Mouse (Mus musculus) forebrain, embryonic 16.5 days (tissue): Measurements from ENCODE around the gene Lpin1. TPM values are rescaled to one million over a fixed set of nuclear protein-coding genes. Genes with fewer than 3 reads are reported as not detected.
A peak's percentile ranks its signal among the peaks of the same experiment; 100 is the strongest.

Experiments
- ATAC-seq: fragments of 200-750 bp; cut with Nextera tagmentation; 2 replicates; pipeline ENCODE4 v1.8.0; 2017; ENCODE audit warnings: mild to moderate bottlenecking, moderate library complexity
- H3K27ac ChIP-seq: fragments of 300-500 bp; sonication (generic); 2 replicates; pipeline ENCODE4 v1.5.1; 2014; ENCODE audit warnings: low read length, control low read depth
- H3K27me3 ChIP-seq: fragments of 300-500 bp; sonication (generic); replicated peaks from 2 replicates; pipeline ENCODE4 v1.6.1; 2014; ENCODE audit warnings: low read length; ENCODE audit not compliant: control insufficient read depth, insufficient read depth
- H3K36me3 ChIP-seq: fragments of 300-500 bp; sonication (generic); 2 replicates; pipeline ENCODE4 v1.6.1; 2014; ENCODE audit not compliant: control insufficient read depth, insufficient read depth
- H3K4me1 ChIP-seq: fragments of 300-500 bp; sonication (generic); replicated peaks from 2 replicates; pipeline ENCODE4 v1.6.1; 2014; ENCODE audit warnings: low read length; ENCODE audit not compliant: control insufficient read depth, insufficient read depth
- H3K4me2 ChIP-seq: fragments of 300-500 bp; sonication (generic); 2 replicates; pipeline ENCODE4 v1.6.1; 2014; ENCODE audit warnings: mild to moderate bottlenecking, low read length, control low read depth
- H3K4me3 ChIP-seq: fragments of 300-500 bp; sonication (generic); replicated peaks from 2 replicates; pipeline ENCODE4 v1.5.1; 2014; ENCODE audit warnings: mild to moderate bottlenecking, low read length, control low read depth
- H3K9ac ChIP-seq: fragments of 300-500 bp; sonication (generic); replicated peaks from 2 replicates; pipeline ENCODE4 v1.6.1; 2014; ENCODE audit warnings: low read depth, low read length, control low read depth
- H3K9me3 ChIP-seq: fragments of 300-500 bp; sonication (generic); 2 replicates; pipeline ENCODE4 v1.6.1; 2016; ENCODE audit warnings: low read length; ENCODE audit not compliant: control insufficient read depth
- WGBS: fragments of 180-500 bp; shearing (Covaris S2); extraction: QIAGEN DNeasy Blood & Tissue Kit; methylation state at CpG from one replicate; pipeline ENCODE4 v1.1.7; 2014; 5-methylcytosine and 5-hydroxymethylcytosine counted together
- polyA plus RNA-seq: library from polyadenylated mRNA; unstranded; fragments of >200 nt; fragmentation: Nextera tagmentation; extraction: Ambion mirVana; gene quantifications from 2 replicates; pipeline ENCODE4 v1.2.1, GENCODE M21; 2015

Gene Lpin1
- polyA plus RNA-seq, 1 experiment from 2014 or later = 19.5 TPM

DNA sequence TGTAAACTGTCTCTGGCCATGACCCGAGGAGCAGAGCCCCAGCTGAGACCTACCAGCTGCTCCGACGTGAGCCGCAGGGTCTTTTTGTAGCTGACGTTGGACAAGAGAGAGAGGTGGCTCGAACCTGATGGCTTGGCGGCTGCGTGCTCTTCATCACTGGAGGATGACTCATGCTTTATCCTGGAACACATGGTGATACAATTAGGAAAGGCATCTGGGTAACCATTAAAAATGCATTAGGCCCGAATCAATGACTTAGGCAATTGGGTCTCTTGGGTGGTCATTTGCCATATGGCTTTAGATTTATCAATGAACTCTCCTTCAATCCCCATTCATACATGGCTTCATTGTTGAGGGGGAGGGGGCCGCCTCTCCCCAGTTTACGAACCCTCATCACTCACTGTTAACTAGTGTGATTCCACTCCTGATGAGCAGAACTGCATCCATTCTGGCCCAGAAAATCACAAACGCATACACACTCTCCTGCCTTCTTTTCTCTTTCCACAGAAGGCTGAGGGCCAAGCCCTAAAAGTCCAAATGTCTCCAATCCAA, 61.9 kb downstream of the Lpin1 start:
- Histone ChIP-seq H3K9ac (no peak overlapping the region), H3K4me3 (no peak overlapping the region), H3K36me3 (peaks cover 24% of the 10 kb centered on the region), H3K9me3 (no peaks in the 10 kb centered on the region), H3K27me3 (no peaks in the 10 kb centered on the region), H3K27ac (no peak overlapping the region), H3K4me1 (peaks cover 23% of the 10 kb centered on the region), H3K4me2 (no peak overlapping the region)
- ATAC-seq = no peak
- WGBS = 78% methylated on average over 12 of the region's 12 CpGs

DNA sequence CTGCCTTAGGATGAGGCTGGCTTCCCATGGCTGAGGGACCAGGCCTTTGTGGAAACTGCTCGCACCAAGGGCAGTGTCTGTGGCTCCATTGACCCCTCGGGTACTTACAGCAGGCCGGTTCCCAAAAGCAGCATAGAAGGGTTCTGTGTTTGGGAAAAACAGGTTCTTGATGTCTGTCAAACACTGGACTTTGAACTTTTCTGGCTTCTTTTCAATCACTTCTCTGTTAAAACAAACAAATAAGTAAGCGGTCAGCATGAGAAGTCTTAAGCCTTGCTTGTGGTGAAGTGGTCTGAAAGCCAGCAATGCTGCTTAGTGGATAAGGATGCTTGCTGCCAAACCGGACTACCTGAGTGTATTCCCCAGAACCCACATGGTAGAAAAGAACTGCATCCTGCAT, 69.2 kb downstream of the Lpin1 start:
- WGBS = 85% methylated on average over 5 of the region's 5 CpGs
- H3K36me3 ChIP-seq = peaks cover 27% of the 10 kb centered on the region

DNA sequence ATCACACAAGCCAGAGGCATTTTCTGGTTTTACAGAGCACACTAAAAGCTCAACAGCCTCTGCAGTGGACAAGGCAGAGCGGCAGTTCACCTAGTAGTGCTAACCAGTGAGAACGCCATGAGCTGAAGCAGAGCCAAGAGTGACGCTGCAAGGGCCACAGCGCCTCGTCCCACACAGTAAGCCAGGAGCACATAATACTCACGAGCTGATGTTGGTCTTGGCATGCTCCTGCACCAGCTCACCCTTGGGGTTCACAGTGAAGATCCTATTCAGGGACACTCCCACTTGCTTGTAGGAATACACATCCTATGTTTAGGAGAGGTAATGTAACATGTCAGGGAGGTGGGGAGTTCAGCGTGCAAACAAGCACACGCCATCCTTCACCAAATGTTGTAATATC, 70.1 kb downstream of the Lpin1 start:
- Histone ChIP-seq H3K27ac (no peak overlapping the region), H3K36me3 (peaks cover 24% of the 10 kb centered on the region), H3K4me1 (no peaks in the 10 kb centered on the region), H3K4me3 (no peak overlapping the region), H3K9me3 (no peaks in the 10 kb centered on the region), H3K27me3 (no peaks in the 10 kb centered on the region), H3K4me2 (no peak overlapping the region), H3K9ac (no peak overlapping the region)
- 91% methylated on average over 8 of the region's 8 CpGs for WGBS
- ATAC-seq = no peak

More for the DNA sequence above, 69.2 kb downstream of the Lpin1 start:
- H3K4me2 ChIP-seq = no peak overlapping the region
- no peak overlapping the region for H3K27ac ChIP-seq
- no peaks in the 10 kb centered on the region for H3K4me1 ChIP-seq
- ATAC-seq = no peak
- no peaks in the 10 kb centered on the region for H3K27me3 ChIP-seq
- H3K9me3 ChIP-seq = no peaks in the 10 kb centered on the region
- no peak overlapping the region for H3K9ac ChIP-seq
- no peak overlapping the region for H3K4me3 ChIP-seq

DNA sequence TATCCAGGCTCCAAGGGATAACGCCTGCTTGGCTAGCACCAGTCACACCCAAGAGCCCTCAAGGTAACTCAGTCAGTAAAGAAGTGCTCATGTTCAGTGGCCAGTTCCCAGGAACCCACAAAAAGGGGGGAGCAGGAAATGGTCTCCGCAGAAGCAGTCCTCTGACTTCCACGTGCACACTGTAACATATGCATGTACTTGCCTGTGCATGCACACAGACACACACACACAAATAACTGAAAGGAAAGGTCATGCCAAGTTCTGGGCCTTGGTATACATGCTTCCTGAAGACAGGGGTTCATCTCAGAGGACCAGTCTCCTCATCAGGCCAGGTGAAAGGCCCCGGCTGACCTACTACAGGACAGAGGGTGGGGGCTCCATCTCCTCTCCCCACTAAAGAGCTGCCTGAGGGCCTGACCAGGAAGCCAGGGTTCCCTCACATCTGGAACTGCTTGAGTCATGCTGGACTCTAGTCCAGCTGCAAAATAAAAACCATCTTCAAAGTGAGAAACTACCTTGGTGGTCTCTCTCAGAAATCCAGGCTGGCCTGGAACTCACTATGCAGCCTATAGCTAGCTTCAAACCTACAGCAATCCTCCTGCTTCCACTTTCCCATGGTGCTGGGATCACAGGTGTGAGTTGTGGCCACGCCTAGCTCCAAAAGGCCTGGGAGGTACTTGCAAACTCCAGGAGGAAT, 70.7 kb downstream of the Lpin1 start:
- H3K27me3 ChIP-seq = no peaks in the 10 kb centered on the region
- H3K9me3 ChIP-seq = no peaks in the 10 kb centered on the region
- peaks cover 24% of the 10 kb centered on the region for H3K36me3 ChIP-seq
- no peak for ATAC-seq
- H3K4me2 ChIP-seq = no peak overlapping the region
- no peaks in the 10 kb centered on the region for H3K4me1 ChIP-seq
- H3K4me3 ChIP-seq = no peak overlapping the region
- no peak overlapping the region for H3K27ac ChIP-seq
- H3K9ac ChIP-seq = no peak overlapping the region
- WGBS = 87% methylated on average over 5 of the region's 5 CpGs

DNA sequence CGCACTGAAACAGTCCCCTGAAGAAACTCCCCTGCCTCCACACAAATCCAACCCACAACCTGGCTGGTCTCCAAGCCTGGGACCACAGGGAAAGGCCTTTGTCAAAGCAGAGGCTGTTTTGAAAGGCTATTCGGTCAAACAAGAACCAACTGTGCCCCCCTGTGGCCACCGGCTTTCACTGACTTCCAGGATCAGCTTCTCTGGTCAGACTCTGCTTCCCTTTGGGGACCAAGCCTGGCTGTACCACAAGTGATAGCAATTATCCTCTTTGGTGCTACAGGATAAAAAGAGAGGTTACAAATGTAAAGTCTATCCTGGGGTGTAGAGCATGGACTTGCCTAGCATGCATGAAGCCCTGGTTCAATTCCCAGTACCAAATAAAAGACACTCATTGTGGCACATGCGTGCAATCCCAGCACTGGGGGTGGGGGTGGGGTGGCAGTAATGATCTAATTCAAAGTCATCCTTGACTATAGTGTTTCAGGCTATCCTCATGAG, 77.4 kb downstream of the Lpin1 start:
- 0 out of 2 replicates have a peak overlapping the region, but pooled peaks have one; percentile 5 for H3K27ac ChIP-seq
- H3K9me3 ChIP-seq = no peaks in the 10 kb centered on the region
- peaks cover 8% of the 10 kb centered on the region for H3K4me1 ChIP-seq
- H3K36me3 ChIP-seq = peaks cover 15% of the 10 kb centered on the region
- peak; percentile 83 for ATAC-seq
- H3K4me3 ChIP-seq = no peak overlapping the region
- no peak overlapping the region for H3K4me2 ChIP-seq
- H3K9ac ChIP-seq = no peak overlapping the region
- H3K27me3 ChIP-seq = no peaks in the 10 kb centered on the region
- 8% methylated on average over 4 of the region's 4 CpGs for WGBS

DNA sequence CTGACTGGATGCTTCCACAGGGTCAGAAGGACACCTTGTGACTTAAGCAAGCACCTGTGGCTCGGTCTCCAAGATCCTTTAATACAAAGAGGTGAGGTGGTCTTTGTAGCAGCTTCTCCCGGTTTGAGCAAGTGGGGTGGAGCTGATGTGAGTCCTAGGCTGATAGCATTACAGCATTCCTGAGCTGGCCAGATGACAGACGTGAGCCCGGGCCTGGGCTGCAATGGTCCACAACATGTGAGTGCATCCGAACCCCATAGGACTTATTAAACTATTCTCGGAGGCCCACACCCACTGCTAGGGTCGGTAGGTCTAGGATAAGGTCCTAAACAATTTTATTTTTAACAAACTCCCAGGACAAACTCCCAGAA, 77.9 kb downstream of the Lpin1 start:
- peaks cover 8% of the 10 kb centered on the region for H3K4me1 ChIP-seq
- peak overlapping the region; percentile 16; the same call in 1 of the 2 replicates for H3K4me2 ChIP-seq
- H3K27ac ChIP-seq = peak overlapping the region; percentile 5; the same call in 1 of the 2 replicates
- 0 out of 2 replicates have a peak overlapping the region, but pooled peaks have one; percentile 17 for H3K9ac ChIP-seq
- ATAC-seq = peak; percentile 52
- H3K4me3 ChIP-seq = no peak overlapping the region
- H3K36me3 ChIP-seq = peaks cover 13% of the 10 kb centered on the region
- 42% methylated on average over 7 of the region's 7 CpGs for WGBS
- H3K9me3 ChIP-seq = no peaks in the 10 kb centered on the region
- no peaks in the 10 kb centered on the region for H3K27me3 ChIP-seq

DNA sequence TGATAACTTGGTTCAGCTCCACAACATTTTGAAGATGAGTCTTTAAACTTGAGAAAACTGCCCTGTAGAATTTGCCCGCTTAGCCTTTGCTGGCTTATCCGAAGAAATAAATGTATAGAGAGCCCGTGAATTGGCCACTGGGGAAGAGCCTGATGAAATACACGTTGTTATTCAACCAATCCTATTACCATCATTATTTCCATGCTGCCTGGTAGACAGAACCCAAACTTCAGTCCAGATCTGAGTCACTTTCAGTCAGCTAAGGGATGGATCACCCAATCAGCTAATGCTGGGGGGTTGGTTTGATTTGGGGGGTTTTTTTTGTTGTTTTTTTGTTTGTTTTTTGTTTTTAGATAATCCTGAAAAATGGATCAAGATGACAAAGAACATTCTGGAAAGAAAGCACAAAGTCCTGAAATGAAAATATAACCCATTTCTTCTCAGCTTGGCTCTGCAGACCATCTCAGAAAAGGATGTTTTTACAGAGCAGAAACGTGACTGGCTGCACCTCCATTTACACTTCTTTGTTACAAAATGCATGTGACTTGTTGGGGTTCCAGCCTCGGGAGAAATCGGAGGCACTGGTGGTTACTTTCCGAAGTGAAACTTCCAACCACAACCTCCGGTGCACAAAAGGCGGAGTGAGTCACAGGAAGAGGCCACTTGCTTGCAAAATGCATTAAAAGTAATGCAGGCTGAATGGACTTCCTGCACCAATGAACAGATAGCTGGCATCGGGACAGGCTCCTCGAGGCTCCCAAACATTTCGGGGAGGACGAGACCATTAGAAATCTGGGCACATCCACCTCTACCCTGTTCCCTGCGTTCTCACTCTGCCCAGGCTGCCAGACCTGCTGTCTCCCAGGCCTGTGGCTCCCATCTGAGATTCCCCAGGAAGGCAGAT, 78.6 kb downstream of the Lpin1 start:
- Histone ChIP-seq H3K9ac (0 out of 2 replicates have a peak overlapping the region, but pooled peaks have one; percentile 17), H3K4me3 (no peak overlapping the region), H3K27me3 (no peaks in the 10 kb centered on the region), H3K4me1 (peaks cover 8% of the 10 kb centered on the region), H3K27ac (peak overlapping the region; percentile 5; the same call in 1 of the 2 replicates), H3K9me3 (no peaks in the 10 kb centered on the region), H3K36me3 (peaks cover 9% of the 10 kb centered on the region), H3K4me2 (peak overlapping the region; percentile 16; the same call in 1 of the 2 replicates)
- peak; percentile 60 for ATAC-seq
- 54% methylated on average over 15 of the region's 15 CpGs for WGBS

DNA sequence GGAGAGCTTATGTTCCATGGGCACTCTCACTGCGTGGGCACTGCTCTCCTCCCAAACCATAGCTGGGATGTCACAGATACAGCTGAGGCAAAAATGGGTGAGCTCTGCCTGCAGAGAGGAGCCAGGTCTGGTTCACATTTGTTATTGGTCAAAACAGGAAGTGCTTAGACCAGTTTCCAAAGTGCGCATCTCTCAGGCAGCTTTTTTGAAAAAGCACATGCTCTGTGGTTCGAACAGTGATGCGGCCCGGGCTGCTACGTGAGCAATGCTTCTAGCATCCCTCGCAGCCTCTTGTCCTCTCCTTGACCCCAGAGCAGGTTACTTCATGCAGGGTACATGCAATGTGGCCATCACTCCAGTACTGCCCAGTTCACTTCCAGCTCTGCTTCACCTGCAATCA, 82.1 kb downstream of the Lpin1 start:
- H3K27me3 ChIP-seq = no peaks in the 10 kb centered on the region
- H3K9ac ChIP-seq = no peak overlapping the region
- H3K4me2 ChIP-seq = no peak overlapping the region
- H3K4me1 ChIP-seq = peaks cover 8% of the 10 kb centered on the region
- no peaks in the 10 kb centered on the region for H3K36me3 ChIP-seq
- no peak overlapping the region for H3K27ac ChIP-seq
- no peak overlapping the region for H3K4me3 ChIP-seq
- ATAC-seq = no peak
- no peaks in the 10 kb centered on the region for H3K9me3 ChIP-seq
- WGBS = 97% methylated on average over 7 of the region's 7 CpGs

DNA sequence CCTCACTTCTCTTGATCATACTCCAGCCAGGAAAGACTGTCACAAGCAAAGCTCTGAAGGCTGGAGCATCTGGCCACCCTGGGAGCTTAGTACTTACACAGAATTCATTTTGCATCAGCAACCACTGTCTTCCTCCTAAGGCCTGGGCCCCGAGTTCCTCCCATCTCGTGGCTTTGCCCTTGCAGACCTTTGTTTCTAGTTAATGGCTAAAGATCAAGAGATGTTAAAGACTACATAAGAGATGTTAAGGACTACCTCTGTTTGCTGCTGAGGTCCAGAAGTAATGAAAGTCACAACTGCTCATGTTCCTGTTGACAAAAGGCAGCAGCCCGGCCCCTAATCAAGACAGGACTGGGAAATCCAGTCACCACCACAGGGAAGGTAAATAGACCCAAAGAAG, 82.8 kb downstream of the Lpin1 start:
- H3K4me3 ChIP-seq = no peak overlapping the region
- H3K27me3 ChIP-seq = no peaks in the 10 kb centered on the region
- H3K4me2 ChIP-seq = no peak overlapping the region
- peaks cover 4% of the 10 kb centered on the region for H3K4me1 ChIP-seq
- H3K36me3 ChIP-seq = no peaks in the 10 kb centered on the region
- H3K27ac ChIP-seq = no peak overlapping the region
- WGBS = 70% methylated on average over 3 of the region's 3 CpGs
- no peak overlapping the region for H3K9ac ChIP-seq
- no peak for ATAC-seq
- no peaks in the 10 kb centered on the region for H3K9me3 ChIP-seq
